Comparison of ENCODE assay signal across 11 mouse cellular contexts in genomic region chr7:81303682-81304081, GRCm38 (mm10). TPM values are rescaled to one million over a fixed set of nuclear protein-coding genes. Genes with fewer than 3 reads are reported as not detected.
DNase-seq lines count a peak whose midpoint lies in the region; ATAC-seq and TF ChIP-seq lines count a peak whose summit lies in the region.
"Had no signal": no experiment of that assay in that cellular context is flagged by ENCODE, and none has a peak within 500 bp of the region (broad histone marks: within the 10 kb centered on the region; RNA-seq: fewer than 3 reads in every experiment).

No protein-coding gene starts in this region.

- no peaks in the 10 kb centered on the region for H3K79me2 ChIP-seq in MEL (ENCODE audit: control insufficient read depth, insufficient read depth, low read length, poor library complexity)

- no peak for ATAC-seq in intestine, postnatal 0 days
- no peak for ATAC-seq in intestine, embryonic 16.5 days
- ATAC-seq in monocyte, adult 5-6 weeks (replicated peaks; ENCODE audit: insufficient number of reproducible peaks, low FRiP score, low TSS enrichment, poor library complexity, severe bottlenecking): peak; percentile 40; the same call in 1 of the 2 replicates
- no peak for ATAC-seq in hindbrain, embryonic 12.5 days (ENCODE audit: low FRiP score)
- ATAC-seq: hindbrain, embryonic 16.5 days had no signal

- H3K4me3 ChIP-seq in intestine, postnatal 0 days (ENCODE audit: low read depth, low read length): no peak overlapping the region
- H3K4me3 ChIP-seq in intestine, embryonic 16.5 days (ENCODE audit: low read length): no peak overlapping the region
- no peak overlapping the region for H3K4me3 ChIP-seq in MEL (ENCODE audit: control insufficient read depth in 1 of 2, insufficient read depth in 1 of 2, low read depth in 2 of 2, low read length in 2 of 2)
- H3K4me3 ChIP-seq in cortical plate, adult 2 months (ENCODE audit: insufficient read depth, low read length): no peak overlapping the region
- no peak overlapping the region for H3K4me3 ChIP-seq in hindbrain, embryonic 12.5 days
- H3K4me3 ChIP-seq: embryonic facial prominence, embryonic 15.5 days had no signal

- no peaks in the 10 kb centered on the region for H3K9me3 ChIP-seq in intestine, postnatal 0 days (ENCODE audit: control insufficient read depth)
- no peaks in the 10 kb centered on the region for H3K9me3 ChIP-seq in intestine, embryonic 16.5 days (ENCODE audit: control insufficient read depth, low read length)
- H3K9me3 ChIP-seq in MEL (replicated peaks; ENCODE audit: insufficient read depth, low read length): no peaks in the 10 kb centered on the region
- no peaks in the 10 kb centered on the region for H3K9me3 ChIP-seq in hindbrain, embryonic 12.5 days (replicated peaks)
- H3K9me3 ChIP-seq: embryonic facial prominence, embryonic 15.5 days had no signal

- H3K36me3 ChIP-seq in intestine, postnatal 0 days (ENCODE audit: control insufficient read depth, insufficient read depth): no peaks in the 10 kb centered on the region
- H3K36me3 ChIP-seq in intestine, embryonic 16.5 days (ENCODE audit: control insufficient read depth, insufficient read depth, low read length): no peaks in the 10 kb centered on the region
- H3K36me3 ChIP-seq in MEL (ENCODE audit: control insufficient read depth in 1 of 2, insufficient read depth in 2 of 2, low read length in 2 of 2): no peaks in the 10 kb centered on the region
- H3K36me3 ChIP-seq in hindbrain, embryonic 12.5 days: no peaks in the 10 kb centered on the region
- H3K36me3 ChIP-seq: embryonic facial prominence, embryonic 15.5 days had no signal

- peak; percentile 71 for TF ChIP-seq CTCF in intestine, postnatal 0 days (IDR thresholded peaks at IDR 0.05; ENCODE audit: low read depth)
- peak; percentile 32 to 66 (median 32); a peak in 5 of 6 replicates for TF ChIP-seq CTCF in MEL (IDR thresholded peaks at IDR 0.05 in 2 of 3, conservative IDR thresholded peaks at IDR 0.05 in 1 of 3; ENCODE audit: control insufficient read depth in 1 of 3, insufficient read depth in 1 of 3, low read depth in 2 of 3, low read length in 3 of 3, poor library complexity in 1 of 3, severe bottlenecking in 1 of 3)
- peak; percentile 29; the same call in 1 of the 2 replicates for TF ChIP-seq CTCF in cortical plate, adult 2 months (IDR thresholded peaks at IDR 0.05; ENCODE audit: extremely low read depth, insufficient read depth, low read length)

- H3K4me1 ChIP-seq in intestine, postnatal 0 days (replicated peaks; ENCODE audit: control insufficient read depth, insufficient read depth, low read length): no peaks in the 10 kb centered on the region
- no peaks in the 10 kb centered on the region for H3K4me1 ChIP-seq in intestine, embryonic 16.5 days (ENCODE audit: control insufficient read depth, insufficient read depth, low read length)
- H3K4me1 ChIP-seq in MEL (ENCODE audit: control insufficient read depth in 1 of 2, insufficient read depth in 2 of 2, low read length in 2 of 2): no peaks in the 10 kb centered on the region
- H3K4me1 ChIP-seq in cortical plate, adult 2 months (ENCODE audit: control insufficient read depth, insufficient read depth, low read length): no peaks in the 10 kb centered on the region
- 0 out of 2 replicates have a peak, but pooled peaks cover 5% of the 10 kb centered on the region for H3K4me1 ChIP-seq in hindbrain, embryonic 12.5 days
- H3K4me1 ChIP-seq: embryonic facial prominence, embryonic 15.5 days had no signal

- no peak for TF ChIP-seq EP300 in MEL (IDR thresholded peaks at IDR 0.05; ENCODE audit: low read depth in 1 of 2, low read length in 2 of 2)

- TF ChIP-seq RAD21 in MEL (IDR thresholded peaks at IDR 0.05; ENCODE audit: low read depth, low read length): no peak

- H3K9ac ChIP-seq in intestine, postnatal 0 days (ENCODE audit: low read depth, low read length): no peak overlapping the region
- H3K9ac ChIP-seq in intestine, embryonic 16.5 days (ENCODE audit: low read depth, low read length): no peak overlapping the region
- H3K9ac ChIP-seq in MEL (ENCODE audit: control insufficient read depth, low read depth, low read length, poor library complexity, severe bottlenecking): no peak overlapping the region
- H3K9ac ChIP-seq in hindbrain, embryonic 12.5 days: no peak overlapping the region
- H3K9ac ChIP-seq: embryonic facial prominence, embryonic 15.5 days had no signal

- H3K27me3 ChIP-seq in intestine, postnatal 0 days (replicated peaks; ENCODE audit: control insufficient read depth, insufficient read depth, low read length): no peaks in the 10 kb centered on the region
- H3K27me3 ChIP-seq in intestine, embryonic 16.5 days (replicated peaks; ENCODE audit: control insufficient read depth, insufficient read depth, low read length): no peaks in the 10 kb centered on the region
- H3K27me3 ChIP-seq in MEL (ENCODE audit: control insufficient read depth in 1 of 2, insufficient read depth in 2 of 2, low read length in 2 of 2): peaks cover 2 to 7% of the 10 kb centered on the region in 2 experiments
- no peaks in the 10 kb centered on the region; the same call in 1 of the 2 replicates for H3K27me3 ChIP-seq in hindbrain, embryonic 12.5 days
- H3K27me3 ChIP-seq: embryonic facial prominence, embryonic 15.5 days had no signal

- no peak overlapping the region for H3K4me2 ChIP-seq in intestine, postnatal 0 days (replicated peaks; ENCODE audit: low read depth)
- no peak overlapping the region for H3K4me2 ChIP-seq in intestine, embryonic 16.5 days (ENCODE audit: low read depth, low read length)
- no peak overlapping the region for H3K4me2 ChIP-seq in hindbrain, embryonic 12.5 days (replicated peaks)
- H3K4me2 ChIP-seq: embryonic facial prominence, embryonic 15.5 days had no signal

- no peak overlapping the region for H3K27ac ChIP-seq in intestine, postnatal 0 days (ENCODE audit: low read depth, low read length)
- H3K27ac ChIP-seq in intestine, embryonic 16.5 days (ENCODE audit: low read length): no peak overlapping the region
- H3K27ac ChIP-seq in MEL (ENCODE audit: control insufficient read depth, low read depth, low read length): no peak overlapping the region
- peak overlapping the region; percentile 89 for H3K27ac ChIP-seq in cortical plate, adult 2 months (ENCODE audit: insufficient read depth, low read length)
- H3K27ac ChIP-seq in hindbrain, embryonic 12.5 days: no peak overlapping the region
- H3K27ac ChIP-seq: embryonic facial prominence, embryonic 15.5 days; macrophage had no signal

- DNase-seq in MEL (ENCODE audit: low read depth, low spot score): no peak
- no peak for DNase-seq in neural tube, embryonic 10.5 days (ENCODE audit: extremely low spot score, low spot score)
- no peak for DNase-seq in ovary, postnatal 36 days (ENCODE audit: low spot score)

- 93% methylated on average over 2 of the region's 2 CpGs for WGBS in intestine, postnatal 0 days
- 81% methylated on average over 2 of the region's 2 CpGs for WGBS in intestine, embryonic 16.5 days
- WGBS in hindbrain, embryonic 12.5 days: 97% methylated on average over 2 of the region's 2 CpGs

- no peak for TF ChIP-seq POLR2A in MEL (IDR thresholded peaks at IDR 0.05; ENCODE audit: control insufficient read depth in 1 of 2, insufficient read depth in 1 of 2, low read depth in 1 of 2, low read length in 2 of 2, poor library complexity in 1 of 2)
- no peak for TF ChIP-seq POLR2A in cortical plate, adult 2 months (IDR thresholded peaks at IDR 0.05; ENCODE audit: extremely low read depth, insufficient read depth, low read length)

TF ChIP-seq in MEL, 35 proteins besides CTCF, POLR2A, EP300 and RAD21:
- TF ChIP-seq MAFK (IDR thresholded peaks at IDR 0.05; ENCODE audit: borderline replicate concordance, low read depth, low read length) (no peak), BHLHE40 (IDR thresholded peaks at IDR 0.05; ENCODE audit: borderline replicate concordance, low read depth, low read length) (no peak), MYC (IDR thresholded peaks at IDR 0.05; ENCODE audit: low read depth, low read length) (no peak), MAX (IDR thresholded peaks at IDR 0.05; ENCODE audit: low read length) (no peak), ZMIZ1 (IDR thresholded peaks at IDR 0.05; ENCODE audit: low read depth, low read length) (no peak), HCFC1 (IDR thresholded peaks at IDR 0.05; ENCODE audit: low read depth, low read length) (no peak), GABPA (IDR thresholded peaks at IDR 0.05; ENCODE audit: low read depth, low read length) (no peak), USF2 (IDR thresholded peaks at IDR 0.05; ENCODE audit: borderline replicate concordance in 1 of 2, insufficient read depth in 1 of 2, low read depth in 1 of 2, low read length in 2 of 2) (no peak)

RNA-seq across cellular contexts. Expression of gene Rps17, which starts 41.4 kb away (rescaled TPM):
- polyA plus RNA-seq in intestine, postnatal 0 days (2015; fragmentation: Nextera tagmentation; extraction: Ambion mirVana): 703 and 732 TPM in 2 replicates
- polyA plus RNA-seq in intestine, embryonic 16.5 days (2015; fragmentation: Nextera tagmentation; extraction: Ambion mirVana): 1,024 and 1,136 TPM in 2 replicates
- total RNA-seq in MEL (2012; rRNA removed): 3,976 and 4,252 TPM in 2 replicates
- polyA plus RNA-seq in MEL (2012; ENCODE audit: insufficient read depth in 1 of 2, insufficient read length in 2 of 2, low read depth in 1 of 2, low replicate concordance in 2 of 2, missing spikeins in 1 of 2): over 10,000 TPM in 1 of 2 experiments, 1,000 to 10,000 TPM in 1; 2,738 to 10,538 TPM
- polyA plus RNA-seq in cortical plate, adult 2 months (2012; rRNA removed): 862 and 880 TPM in 2 replicates
- total RNA-seq in monocyte, adult 5-6 weeks (2017): 1,304 to 1,545 TPM (median 1,450 TPM) in 3 replicates
- 779 and 914 TPM in 2 replicates for polyA plus RNA-seq in hindbrain, embryonic 12.5 days (2016; fragmentation: Nextera tagmentation; extraction: Ambion mirVana)
